Mouse (Mus musculus) embryonic facial prominence, embryonic 14.5 days (tissue): ENCODE data around the gene Xrcc6. TPM values are rescaled to one million over a fixed set of nuclear protein-coding genes. Genes with fewer than 3 reads are reported as not detected.

Experiments used
- ATAC-seq: fragments of 200-750 bp; cut with Nextera tagmentation; 2 replicates; pipeline ENCODE4 v1.8.0; 2017; ENCODE audit warnings: low read depth, moderate number of reproducible peaks, moderate TSS enrichment
- DNase-seq: peaks from one replicate; pipeline ENCODE4 v3.0.0-alpha.2; 2015; ENCODE audit warnings: low spot score
- H3K27ac ChIP-seq: fragments of 300-500 bp; sonication (generic); replicated peaks from 2 replicates; pipeline ENCODE4 v1.5.1; 2014; ENCODE audit warnings: low read depth, mild to moderate bottlenecking, low read length, moderate library complexity
- H3K27me3 ChIP-seq: fragments of 300-500 bp; sonication (generic); replicated peaks from 2 replicates; pipeline ENCODE4 v1.6.1; 2014; ENCODE audit warnings: low read length; ENCODE audit not compliant: control insufficient read depth, insufficient read depth
- H3K36me3 ChIP-seq: fragments of 300-500 bp; sonication (generic); 2 replicates; pipeline ENCODE4 v1.6.1; 2014; ENCODE audit warnings: low read length, mixed read lengths; ENCODE audit not compliant: control insufficient read depth, insufficient read depth
- H3K4me1 ChIP-seq: fragments of 300-500 bp; sonication (generic); 2 replicates; pipeline ENCODE4 v1.6.1; 2014; ENCODE audit warnings: antibody characterized with exemption, low read length; ENCODE audit not compliant: control insufficient read depth, insufficient read depth
- H3K4me2 ChIP-seq: fragments of 300-500 bp; sonication (generic); 2 replicates; pipeline ENCODE4 v1.6.1; 2014; ENCODE audit warnings: low read depth, mild to moderate bottlenecking, low read length, moderate library complexity, mixed read lengths
- H3K4me3 ChIP-seq: fragments of 300-500 bp; sonication (generic); 2 replicates; pipeline ENCODE4 v1.5.1; 2014; ENCODE audit warnings: low read depth, mild to moderate bottlenecking, low read length
- H3K9ac ChIP-seq: fragments of 300-500 bp; sonication (generic); 2 replicates; pipeline ENCODE4 v1.6.1; 2014; ENCODE audit warnings: low read depth, mild to moderate bottlenecking, low read length, moderate library complexity, mixed read lengths
- H3K9me3 ChIP-seq: fragments of 300-500 bp; sonication (generic); 2 replicates; pipeline ENCODE4 v1.6.1; 2016; ENCODE audit warnings: low read length; ENCODE audit not compliant: control insufficient read depth
- whole genome bisulfite sequencing: fragments of 180-500 bp; shearing (Covaris S2); extraction: QIAGEN DNeasy Blood & Tissue Kit; methylation state at CpG from one replicate; pipeline ENCODE4 v1.1.7; 2014; 5-methylcytosine and 5-hydroxymethylcytosine counted together
- polyA plus RNA-seq: library from polyadenylated mRNA; unstranded; fragments of >200 nt; fragmentation: Nextera tagmentation; extraction: Ambion mirVana; gene quantifications from 2 replicates; pipeline ENCODE4 v1.2.1, GENCODE M21; 2014

Xrcc6 gene
- polyA plus RNA-seq, 1 experiment from 2014 or later = 68.4 TPM

- no peak for ATAC-seq
- H3K4me1 ChIP-seq = no peaks in the 10 kb centered on the region
- H3K27me3 ChIP-seq = no peaks in the 10 kb centered on the region
- no peak for DNase-seq
- H3K36me3 ChIP-seq = no peaks in the 10 kb centered on the region
- H3K9ac ChIP-seq = no peak overlapping the region
- no peak overlapping the region for H3K4me2 ChIP-seq
- 10% methylated on average over 10 of the region's 10 CpGs for WGBS
- no peaks in the 10 kb centered on the region for H3K9me3 ChIP-seq
- no peak overlapping the region for H3K4me3 ChIP-seq
- H3K27ac ChIP-seq = no peak overlapping the region
These were observed 99.6 kb downstream of the Xrcc6 start for GRCm38 (mm10) chr15:82087266-82087665.

Other genes with a start within 250 kb of the Xrcc6 start
- gene Zc3h7b, start 242.8 kb upstream of the Xrcc6 start, polyA plus RNA-seq = 28.7 and 35.2 TPM in 2 replicates
- gene Rangap1, start 242.3 kb upstream of the Xrcc6 start, polyA plus RNA-seq = 73.7 and 90.1 TPM in 2 replicates
- gene Tef, start 185.4 kb upstream of the Xrcc6 start, polyA plus RNA-seq = 25.5 and 29.3 TPM in 2 replicates
- 23.0 and 26.8 TPM in 2 replicates for gene Tob2, start 129.0 kb upstream of the Xrcc6 start, polyA plus RNA-seq
- 138 and 146 TPM in 2 replicates for gene Phf5a, start 115.9 kb upstream of the Xrcc6 start, polyA plus RNA-seq
- gene Aco2, start 115.5 kb upstream of the Xrcc6 start, polyA plus RNA-seq = 160 and 165 TPM in 2 replicates
- gene Polr3h, start 61.6 kb upstream of the Xrcc6 start, polyA plus RNA-seq = 70.4 and 72.6 TPM in 2 replicates
- 20.2 and 20.9 TPM in 2 replicates for gene Csdc2, start 51.1 kb upstream of the Xrcc6 start, polyA plus RNA-seq
- gene Pmm1, start 26.9 kb upstream of the Xrcc6 start, polyA plus RNA-seq = 43.0 and 43.5 TPM in 2 replicates
- gene 1700029P11Rik, start 7.3 kb upstream of the Xrcc6 start, polyA plus RNA-seq = not detected in 2 replicates
- gene Desi1, start 46.0 kb downstream of the Xrcc6 start, polyA plus RNA-seq = 27.2 and 27.7 TPM in 2 replicates
- gene Snu13, start 59.8 kb downstream of the Xrcc6 start, polyA plus RNA-seq = 262 and 292 TPM in 2 replicates
- gene 4930407I10Rik, start 71.3 kb downstream of the Xrcc6 start, polyA plus RNA-seq = not detected in 2 replicates
- 0.14 TPM in 1 of 2 replicates, not detected in the other for gene Mei1, start 82.2 kb downstream of the Xrcc6 start, polyA plus RNA-seq
- gene Ccdc134, start 140.1 kb downstream of the Xrcc6 start, polyA plus RNA-seq = 29.6 and 30.2 TPM in 2 replicates
- 99.2 and 123 TPM in 2 replicates for gene Srebf2, start 159.3 kb downstream of the Xrcc6 start, polyA plus RNA-seq
- 0.93 and 1.4 TPM in 2 replicates for gene Shisa8, start 225.0 kb downstream of the Xrcc6 start, polyA plus RNA-seq
- gene Tnfrsf13c, start 236.5 kb downstream of the Xrcc6 start, polyA plus RNA-seq = 0.17 and 0.40 TPM in 2 replicates